Mouse (Mus musculus) C2C12 (cell line): ENCODE data around the gene Rmi2. TPM values are rescaled to one million over a fixed set of nuclear protein-coding genes. Genes with fewer than 3 reads are reported as not detected.

Experiments
- H3K27me3 ChIP-seq: one replicate; pipeline ENCODE4 v1.6.1; 2011; ENCODE audit not compliant: control insufficient read depth, insufficient read depth, insufficient read length
- H3K36me3 ChIP-seq: one replicate; pipeline ENCODE4 v1.6.1; 2011; ENCODE audit not compliant: control insufficient read depth, insufficient read depth
- H3K4me3 ChIP-seq: one replicate; pipeline ENCODE4 v1.5.1; 2011; ENCODE audit warnings: mild to moderate bottlenecking, control low read depth; ENCODE audit not compliant: poor library complexity, insufficient read depth, severe bottlenecking
- H3K79me2 ChIP-seq: one replicate; pipeline ENCODE4 v1.6.1; 2011; ENCODE audit not compliant: control insufficient read depth, insufficient read depth
- H3K79me3 ChIP-seq: one replicate; pipeline ENCODE4 v1.6.1; 2011; ENCODE audit warnings: low read depth, control low read depth
- H3ac ChIP-seq: one replicate; pipeline ENCODE3; 2011; ENCODE audit warnings: low read depth; ENCODE audit not compliant: control insufficient read depth, insufficient read length
- CEBPB ChIP-seq: IDR thresholded peaks from one replicate; pipeline ENCODE4 v1.6.1; 2011; ENCODE audit warnings: low read depth, mild to moderate bottlenecking, control low read depth, moderate library complexity
- CTCF ChIP-seq: IDR thresholded peaks from one replicate; pipeline ENCODE4 v1.5.1; 2011; ENCODE audit not compliant: control insufficient read depth, insufficient read depth, insufficient read length
- FOSL1 ChIP-seq: IDR thresholded peaks from one replicate; pipeline ENCODE4 v1.8.0; 2011; ENCODE audit warnings: mild to moderate bottlenecking, low read length; ENCODE audit not compliant: poor library complexity, insufficient read depth, severe bottlenecking
- MAX ChIP-seq: IDR thresholded peaks from one replicate; pipeline ENCODE4 v1.6.1; 2011; ENCODE audit warnings: mild to moderate bottlenecking, control low read depth
- MYOD1 ChIP-seq: IDR thresholded peaks from one replicate; pipeline ENCODE4 v1.6.1; 2011; ENCODE audit warnings: low read depth; ENCODE audit not compliant: control insufficient read depth, insufficient read length
- MYOG ChIP-seq: IDR thresholded peaks from one replicate; pipeline ENCODE4 v1.6.1; 2011; ENCODE audit not compliant: control insufficient read depth, insufficient read length; ENCODE audit errors: extremely low read depth
- USF1 ChIP-seq: IDR thresholded peaks from one replicate; pipeline ENCODE4 v1.6.1; 2011; ENCODE audit warnings: low read depth, mild to moderate bottlenecking, control low read depth, moderate library complexity
- polyA plus RNA-seq: library from polyadenylated mRNA; unstranded; fragments of >200 nt; fragmentation: generic; extraction: Trizol; gene quantifications from one replicate; pipeline ENCODE4 v1.2.1, GENCODE M21; 2012; ENCODE audit warnings: missing spikeins

Rmi2 gene
- polyA plus RNA-seq, 1 experiment = 2.5 TPM

DNA sequence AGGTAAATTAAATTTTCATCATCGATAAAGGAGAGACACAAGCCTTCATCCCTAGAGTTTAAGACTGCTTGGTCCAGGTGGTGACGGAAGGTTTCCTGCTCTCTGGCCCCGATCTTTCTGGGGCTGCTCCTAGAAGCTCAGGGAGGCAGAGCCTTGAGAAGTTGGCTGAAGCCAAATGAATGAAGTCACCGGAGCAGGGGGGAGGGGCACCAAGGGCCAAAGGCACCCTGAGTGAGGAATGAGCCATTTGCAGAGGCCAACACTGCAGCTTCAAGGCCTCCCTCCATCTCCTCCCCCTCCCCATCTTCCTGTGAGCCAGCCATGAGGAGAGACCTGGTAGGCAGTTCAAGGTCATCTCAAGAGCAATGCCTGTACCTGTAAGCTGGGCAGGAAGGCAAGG is 58.3 kb downstream of the Rmi2 start:
- Histone ChIP-seq H3ac (no peak overlapping the region), H3K79me3 (no peaks in the 10 kb centered on the region), H3K36me3 (no peaks in the 10 kb centered on the region), H3K27me3 (no peaks in the 10 kb centered on the region), H3K79me2 (no peaks in the 10 kb centered on the region), H3K4me3 (no peak overlapping the region)
- TF ChIP-seq USF1 (no peak), MYOD1 (no peak), MAX (no peak), FOSL1 (no peak), MYOG (no peak)

DNA sequence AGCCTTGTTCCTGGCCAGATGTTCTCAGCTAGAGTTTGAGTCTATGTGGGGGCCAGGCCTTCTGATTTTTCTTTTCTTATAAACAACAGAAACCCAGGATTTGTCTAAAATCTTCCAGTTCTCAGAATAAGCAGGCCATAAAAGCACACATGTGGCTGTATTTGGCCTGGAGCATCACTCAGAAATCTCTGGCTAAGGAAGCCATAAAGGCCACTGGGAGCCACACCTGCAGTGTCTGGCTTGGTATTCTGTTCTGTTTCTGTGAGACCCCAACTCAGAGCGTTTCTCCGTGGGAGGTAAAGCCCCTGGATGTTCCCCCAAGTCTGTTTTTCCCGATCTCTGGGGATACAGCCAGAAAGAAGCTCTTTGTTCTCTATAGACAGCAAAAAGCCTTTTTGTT is 61.0 kb downstream of the Rmi2 start:
- no peaks in the 10 kb centered on the region for H3K79me3 ChIP-seq
- H3K4me3 ChIP-seq = no peak overlapping the region
- no peaks in the 10 kb centered on the region for H3K27me3 ChIP-seq
- H3K36me3 ChIP-seq = no peaks in the 10 kb centered on the region
- H3K79me2 ChIP-seq = no peaks in the 10 kb centered on the region
- H3ac ChIP-seq = no peak overlapping the region
- TF ChIP-seq MYOD1 (no peak), CEBPB (no peak), FOSL1 (no peak), CTCF (no peak), MYOG (no peak), MAX (no peak), USF1 (no peak)

DNA sequence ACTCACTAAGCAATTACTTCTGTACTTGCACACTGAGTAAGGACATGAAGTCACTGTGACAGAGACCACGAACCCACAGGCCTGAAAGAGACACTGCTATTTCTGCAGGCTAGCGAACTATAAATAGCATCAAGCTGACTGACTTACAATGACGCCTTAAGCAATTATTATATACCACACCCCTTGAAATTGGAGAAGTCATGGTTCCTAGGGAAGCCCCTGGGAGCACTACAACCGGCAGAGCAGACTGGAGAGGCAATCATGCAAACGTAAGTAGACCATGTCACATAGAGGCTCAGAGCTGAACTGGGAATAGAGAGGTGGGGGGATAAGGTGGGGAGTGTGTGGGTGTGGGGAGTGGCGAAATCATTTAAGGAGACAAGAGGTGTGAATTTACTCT is 62.5 kb downstream of the Rmi2 start:
- no peaks in the 10 kb centered on the region for H3K79me3 ChIP-seq

DNA sequence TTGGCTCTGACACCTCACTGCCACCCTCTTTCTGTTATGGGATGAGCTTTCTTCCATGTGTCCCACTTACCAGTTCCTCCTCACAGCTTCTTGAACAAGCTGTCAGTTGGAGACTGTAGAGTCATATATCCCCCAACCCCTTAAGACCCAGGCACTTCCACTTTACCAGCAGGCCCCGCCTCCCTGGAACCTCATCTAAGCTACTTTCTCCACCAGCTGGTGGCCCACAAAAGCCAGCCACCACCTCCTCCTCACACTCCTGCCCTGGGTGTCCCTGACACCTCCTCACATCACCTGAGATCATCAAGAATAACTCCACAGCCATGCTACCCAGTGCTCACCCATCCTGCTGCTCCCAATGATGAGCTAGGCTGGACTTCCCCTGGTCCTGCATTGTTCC is 65.9 kb downstream of the Rmi2 start:
- Histone ChIP-seq H3ac (no peak overlapping the region), H3K79me3 (no peaks in the 10 kb centered on the region), H3K36me3 (no peaks in the 10 kb centered on the region), H3K4me3 (no peak overlapping the region), H3K79me2 (no peaks in the 10 kb centered on the region), H3K27me3 (no peaks in the 10 kb centered on the region)
- TF ChIP-seq MYOD1 (no peak), MYOG (no peak), CTCF (no peak), MAX (no peak), USF1 (no peak), CEBPB (no peak), FOSL1 (no peak)

More for the DNA sequence above, 62.5 kb downstream of the Rmi2 start:
- no peak overlapping the region for H3ac ChIP-seq
- TF ChIP-seq USF1 (no peak), MYOD1 (no peak), MAX (no peak), MYOG (no peak), CEBPB (no peak), CTCF (no peak)
- H3K4me3 ChIP-seq = no peak overlapping the region
- no peaks in the 10 kb centered on the region for H3K79me2 ChIP-seq
- H3K27me3 ChIP-seq = no peaks in the 10 kb centered on the region
- no peaks in the 10 kb centered on the region for H3K36me3 ChIP-seq

DNA sequence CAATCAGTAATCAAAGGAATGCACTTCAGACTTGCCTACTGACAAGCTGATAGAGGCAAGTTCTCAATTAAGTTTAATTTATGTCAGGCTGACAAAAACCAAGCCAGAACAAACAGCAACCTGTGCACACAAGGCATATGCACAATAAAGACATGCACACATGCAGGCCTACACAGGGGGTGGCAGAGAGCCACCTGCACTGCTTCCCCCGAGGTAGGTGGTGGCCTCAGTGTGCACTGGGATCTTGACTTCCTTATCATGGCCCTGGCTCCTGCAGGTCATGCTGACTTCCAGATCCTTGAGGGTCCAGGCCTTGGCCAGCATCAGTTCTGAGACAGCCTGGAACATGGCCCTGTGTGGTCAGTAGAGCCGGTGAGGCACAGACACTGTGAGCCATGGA is 67.1 kb downstream of the Rmi2 start:
- H3K4me3 ChIP-seq = no peak overlapping the region
- no peaks in the 10 kb centered on the region for H3K79me3 ChIP-seq
- no peaks in the 10 kb centered on the region for H3K79me2 ChIP-seq
- H3K27me3 ChIP-seq = no peaks in the 10 kb centered on the region
- TF ChIP-seq MAX = no peak
- no peak for TF ChIP-seq USF1
- no peak for TF ChIP-seq MYOG
- TF ChIP-seq CTCF = no peak
- TF ChIP-seq CEBPB = no peak
- TF ChIP-seq FOSL1 = no peak
- TF ChIP-seq MYOD1 = no peak
- H3K36me3 ChIP-seq = no peaks in the 10 kb centered on the region
- no peak overlapping the region for H3ac ChIP-seq

DNA sequence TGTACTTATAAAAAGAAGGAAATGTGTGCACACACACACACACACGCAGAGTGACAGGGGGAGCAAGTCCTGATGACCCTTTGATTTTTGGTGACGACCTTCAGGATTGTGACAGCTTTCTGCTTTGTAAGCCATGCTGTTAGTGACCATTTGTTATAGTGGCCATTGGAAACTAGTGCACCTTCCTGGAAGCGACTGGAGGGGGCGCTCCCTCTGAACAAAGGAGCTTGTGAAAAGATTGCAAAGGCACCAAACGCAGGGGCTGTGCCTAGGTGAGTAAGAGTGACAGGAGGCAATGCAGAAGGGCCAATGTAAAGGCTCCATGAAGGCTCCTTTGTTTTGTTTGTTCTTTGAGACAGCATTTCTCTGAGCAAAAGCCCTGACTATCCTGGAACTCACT is 68.0 kb downstream of the Rmi2 start:
- Histone ChIP-seq H3K36me3 (no peaks in the 10 kb centered on the region), H3K79me3 (no peaks in the 10 kb centered on the region), H3K79me2 (no peaks in the 10 kb centered on the region), H3K27me3 (no peaks in the 10 kb centered on the region), H3K4me3 (no peak overlapping the region), H3ac (no peak overlapping the region)
- TF ChIP-seq CEBPB (no peak), CTCF (no peak), MYOD1 (no peak), FOSL1 (no peak), USF1 (no peak), MAX (no peak)
